8 mouse cellular contexts compared by ENCODE assay signal in the genomic region with DNA sequence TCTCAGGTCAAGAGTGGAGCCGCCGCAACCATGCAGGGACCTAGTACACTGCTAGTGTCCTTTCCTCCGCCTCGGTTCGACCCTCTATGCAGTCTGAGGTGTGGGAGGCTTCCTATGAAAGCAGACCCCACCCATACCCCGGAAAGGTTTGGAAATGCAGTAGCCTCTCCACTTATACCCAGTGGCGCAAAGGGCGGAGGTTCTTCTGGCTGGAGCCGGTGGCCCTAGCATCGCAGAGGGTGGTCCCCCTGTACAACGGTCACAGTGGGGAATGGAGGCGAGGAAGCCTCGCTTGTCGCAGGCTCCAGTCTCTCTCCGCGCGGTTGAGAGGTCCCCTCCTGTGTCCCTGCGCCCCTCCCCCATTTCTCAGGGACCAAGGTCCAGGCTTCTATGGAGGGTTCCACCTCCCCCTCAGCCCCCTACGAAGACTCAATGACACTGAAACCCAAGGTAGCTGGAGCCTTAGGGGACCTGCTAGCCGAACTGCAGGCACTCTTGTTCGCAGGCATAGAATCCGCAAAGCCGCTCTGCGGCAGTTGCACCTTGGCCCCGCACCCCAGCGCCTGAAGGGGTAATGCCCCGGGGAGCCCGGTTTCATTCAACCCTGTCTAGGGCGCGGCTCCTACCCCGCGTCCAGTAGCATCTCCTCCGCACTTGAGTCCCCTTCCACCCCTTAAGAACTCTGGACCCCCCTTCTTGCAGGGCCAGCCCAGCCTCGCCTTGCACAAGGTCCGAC. TPM values are rescaled to one million over a fixed set of nuclear protein-coding genes. Genes with fewer than 3 reads are reported as not detected.
DNase-seq lines count a peak whose midpoint lies in the region; ATAC-seq lines count a peak whose summit lies in the region.

No protein-coding gene starts in this region.

- peak; percentile 59; the same call in 1 of the 2 replicates for ATAC-seq in kidney, embryonic 16.5 days (ENCODE audit: low FRiP score, low TSS enrichment)
- peak; percentile 72 for ATAC-seq in forebrain, embryonic 13.5 days
- ATAC-seq in liver, embryonic 13.5 days (ENCODE audit: low read depth) = no peak
- no peak for ATAC-seq in stomach, embryonic 15.5 days (ENCODE audit: insufficient read depth, low FRiP score, low read depth)

- no peak overlapping the region for H3K27ac ChIP-seq in kidney, embryonic 16.5 days (ENCODE audit: low read length)
- H3K27ac ChIP-seq in forebrain, embryonic 13.5 days = peak overlapping the region; percentile 93
- no peak overlapping the region for H3K27ac ChIP-seq in liver, embryonic 13.5 days
- H3K27ac ChIP-seq in stomach, embryonic 15.5 days = no peak overlapping the region

- peaks cover 42% of the 10 kb centered on the region for H3K27me3 ChIP-seq in kidney, embryonic 16.5 days (ENCODE audit: insufficient read depth, low read length)
- peaks cover 3% of the 10 kb centered on the region; the same call in 1 of the 2 replicates for H3K27me3 ChIP-seq in forebrain, embryonic 13.5 days
- peaks cover 91% of the 10 kb centered on the region for H3K27me3 ChIP-seq in liver, embryonic 13.5 days
- peaks cover 30% of the 10 kb centered on the region for H3K27me3 ChIP-seq in stomach, embryonic 15.5 days (replicated peaks)

- H3K4me1 ChIP-seq in kidney, embryonic 16.5 days (ENCODE audit: insufficient read depth, low read length) = peaks cover 8% of the 10 kb centered on the region
- H3K4me1 ChIP-seq in forebrain, embryonic 13.5 days = peaks cover 25% of the 10 kb centered on the region
- peaks cover 7% of the 10 kb centered on the region; the same call in 1 of the 2 replicates for H3K4me1 ChIP-seq in liver, embryonic 13.5 days (replicated peaks)
- H3K4me1 ChIP-seq in stomach, embryonic 15.5 days = peaks cover 8% of the 10 kb centered on the region; the same call in 1 of the 2 replicates

- 3% methylated on average over 35 of the region's 35 CpGs for WGBS in kidney, embryonic 16.5 days
- under 1% methylated on average over 35 of the region's 35 CpGs for WGBS in forebrain, embryonic 13.5 days
- 6% methylated on average over 35 of the region's 35 CpGs for WGBS in liver, embryonic 13.5 days (ENCODE audit: insufficient replicate concordance)
- 3% methylated on average over 35 of the region's 35 CpGs for WGBS in stomach, embryonic 15.5 days

- H3K9me3 ChIP-seq in kidney, embryonic 16.5 days (ENCODE audit: low read length) = no peaks in the 10 kb centered on the region
- no peaks in the 10 kb centered on the region for H3K9me3 ChIP-seq in forebrain, embryonic 13.5 days (replicated peaks)
- no peaks in the 10 kb centered on the region for H3K9me3 ChIP-seq in liver, embryonic 13.5 days (replicated peaks)
- H3K9me3 ChIP-seq in stomach, embryonic 15.5 days = no peaks in the 10 kb centered on the region

- no peak for DNase-seq in kidney, adult 9 months
- DNase-seq in cerebellum, adult 11 months = peak; percentile 49
- no peak for DNase-seq in liver, embryonic 13.5 days
- no peak for DNase-seq in spleen, adult 18-20 months
- DNase-seq in Muller cell, postnatal 12 days (ENCODE audit: inconsistent ontology term) = no peak

- H3K4me3 ChIP-seq in kidney, embryonic 16.5 days (ENCODE audit: low read length) = peak overlapping the region; percentile 23
- H3K4me3 ChIP-seq in forebrain, embryonic 13.5 days = peak overlapping the region; percentile 65
- 0 out of 2 replicates have a peak overlapping the region, but pooled peaks have one; percentile 10 for H3K4me3 ChIP-seq in liver, embryonic 13.5 days (replicated peaks)
- H3K4me3 ChIP-seq in stomach, embryonic 15.5 days (replicated peaks) = peak overlapping the region; percentile 19

- H3K36me3 ChIP-seq in kidney, embryonic 16.5 days (ENCODE audit: insufficient read depth, low read length) = no peaks in the 10 kb centered on the region
- H3K36me3 ChIP-seq in forebrain, embryonic 13.5 days (ENCODE audit: poor library complexity, severe bottlenecking) = peaks cover 6% of the 10 kb centered on the region; the same call in 1 of the 2 replicates
- H3K36me3 ChIP-seq in liver, embryonic 13.5 days = no peaks in the 10 kb centered on the region
- H3K36me3 ChIP-seq in stomach, embryonic 15.5 days = no peaks in the 10 kb centered on the region

- H3K4me2 ChIP-seq in kidney, embryonic 16.5 days (replicated peaks; ENCODE audit: low read depth, low read length) = peak overlapping the region; percentile 44
- H3K4me2 ChIP-seq in forebrain, embryonic 13.5 days = peak overlapping the region; percentile 81
- H3K4me2 ChIP-seq in liver, embryonic 13.5 days = peak overlapping the region; percentile 37
- H3K4me2 ChIP-seq in stomach, embryonic 15.5 days = peak overlapping the region; percentile 43

- H3K9ac ChIP-seq in kidney, embryonic 16.5 days (replicated peaks; ENCODE audit: low read length) = no peak overlapping the region
- peak overlapping the region; percentile 81 for H3K9ac ChIP-seq in forebrain, embryonic 13.5 days
- H3K9ac ChIP-seq in liver, embryonic 13.5 days = no peak overlapping the region
- H3K9ac ChIP-seq in stomach, embryonic 15.5 days = no peak overlapping the region

RNA-seq across cellular contexts. Expression of gene Stmn3, which starts 0.8 kb away (rescaled TPM):
- 3.7 and 7.7 TPM in 2 replicates for polyA plus RNA-seq in kidney, embryonic 16.5 days (2015; fragmentation: Nextera tagmentation; extraction: Ambion mirVana)
- 651 and 655 TPM in 2 replicates for polyA plus RNA-seq in forebrain, embryonic 13.5 days (2015; fragmentation: Nextera tagmentation; extraction: Ambion mirVana)
- polyA plus RNA-seq in liver, embryonic 13.5 days (2015; fragmentation: Nextera tagmentation; extraction: Ambion mirVana) = 0.60 and 0.91 TPM in 2 replicates
- 37.6 and 39.0 TPM in 2 replicates for polyA plus RNA-seq in stomach, embryonic 15.5 days (2015; fragmentation: Nextera tagmentation; extraction: Ambion mirVana)

RNA-seq across cellular contexts. Expression of gene Rtel1, which starts 6.0 kb away (rescaled TPM):
- polyA plus RNA-seq in kidney, embryonic 16.5 days (2015; fragmentation: Nextera tagmentation; extraction: Ambion mirVana) = 51.2 and 57.9 TPM in 2 replicates
- polyA plus RNA-seq in forebrain, embryonic 13.5 days (2015; fragmentation: Nextera tagmentation; extraction: Ambion mirVana) = 35.9 and 49.3 TPM in 2 replicates
- 24.5 and 26.2 TPM in 2 replicates for polyA plus RNA-seq in liver, embryonic 13.5 days (2015; fragmentation: Nextera tagmentation; extraction: Ambion mirVana)
- 35.4 and 39.2 TPM in 2 replicates for polyA plus RNA-seq in stomach, embryonic 15.5 days (2015; fragmentation: Nextera tagmentation; extraction: Ambion mirVana)

RNA-seq across cellular contexts. Expression of gene Gmeb2, which starts 25.7 kb away (rescaled TPM):
- 15.7 and 18.7 TPM in 2 replicates for polyA plus RNA-seq in kidney, embryonic 16.5 days (2015; fragmentation: Nextera tagmentation; extraction: Ambion mirVana)
- polyA plus RNA-seq in forebrain, embryonic 13.5 days (2015; fragmentation: Nextera tagmentation; extraction: Ambion mirVana) = 19.5 and 20.5 TPM in 2 replicates
- polyA plus RNA-seq in liver, embryonic 13.5 days (2015; fragmentation: Nextera tagmentation; extraction: Ambion mirVana) = 8.1 and 9.3 TPM in 2 replicates
- polyA plus RNA-seq in stomach, embryonic 15.5 days (2015; fragmentation: Nextera tagmentation; extraction: Ambion mirVana) = 12.2 and 13.2 TPM in 2 replicates

RNA-seq across cellular contexts. Expression of gene Zgpat, which starts 51.2 kb away (rescaled TPM):
- 48.8 and 50.5 TPM in 2 replicates for polyA plus RNA-seq in kidney, embryonic 16.5 days (2015; fragmentation: Nextera tagmentation; extraction: Ambion mirVana)
- 54.6 and 58.5 TPM in 2 replicates for polyA plus RNA-seq in forebrain, embryonic 13.5 days (2015; fragmentation: Nextera tagmentation; extraction: Ambion mirVana)
- 12.3 and 13.8 TPM in 2 replicates for polyA plus RNA-seq in liver, embryonic 13.5 days (2015; fragmentation: Nextera tagmentation; extraction: Ambion mirVana)
- 36.2 and 38.5 TPM in 2 replicates for polyA plus RNA-seq in stomach, embryonic 15.5 days (2015; fragmentation: Nextera tagmentation; extraction: Ambion mirVana)

RNA-seq across cellular contexts. Expression of gene Arfrp1, which starts 51.7 kb away (rescaled TPM):
- polyA plus RNA-seq in kidney, embryonic 16.5 days (2015; fragmentation: Nextera tagmentation; extraction: Ambion mirVana) = 72.5 and 73.5 TPM in 2 replicates
- polyA plus RNA-seq in forebrain, embryonic 13.5 days (2015; fragmentation: Nextera tagmentation; extraction: Ambion mirVana) = 90.5 and 98.2 TPM in 2 replicates
- 26.6 and 27.8 TPM in 2 replicates for polyA plus RNA-seq in liver, embryonic 13.5 days (2015; fragmentation: Nextera tagmentation; extraction: Ambion mirVana)
- 58.6 and 62.4 TPM in 2 replicates for polyA plus RNA-seq in stomach, embryonic 15.5 days (2015; fragmentation: Nextera tagmentation; extraction: Ambion mirVana)

Comparison
In these comparisons a context has a peak if more than half of its experiments do, and no peak if none do; other contexts are left out.
1. ATAC-seq: peak in kidney, embryonic 16.5 days (single experiment) and forebrain, embryonic 13.5 days (single experiment); none in liver, embryonic 13.5 days (single experiment) and stomach, embryonic 15.5 days (single experiment).
2. H3K4me3 ChIP-seq: peak in every context shown above with its lines; median percentile 65 in forebrain, embryonic 13.5 days; 23 in kidney, embryonic 16.5 days; 19 in stomach, embryonic 15.5 days; 10 in liver, embryonic 13.5 days.
3. RNA of gene Stmn3, which starts 0.8 kb away (polyA plus RNA-seq): 651 to 655 TPM in forebrain, embryonic 13.5 days; 37.6 to 39.0 TPM in stomach, embryonic 15.5 days, 3.7 to 7.7 TPM in kidney, embryonic 16.5 days and 0.60 to 0.91 TPM in liver, embryonic 13.5 days; every median in the first group is over 10 times any median in the second.
4. Peak in every context shown above with its lines, with median percentiles within 50 percentile points of each other: H3K4me2 ChIP-seq.